Mouse (Mus musculus) lung, postnatal 10 days (tissue): ENCODE data around the gene Vps54.

Experiments
- DNase-seq: peaks from one replicate; pipeline ENCODE4 v3.0.0; 2021

Gene Vps54

DNA sequence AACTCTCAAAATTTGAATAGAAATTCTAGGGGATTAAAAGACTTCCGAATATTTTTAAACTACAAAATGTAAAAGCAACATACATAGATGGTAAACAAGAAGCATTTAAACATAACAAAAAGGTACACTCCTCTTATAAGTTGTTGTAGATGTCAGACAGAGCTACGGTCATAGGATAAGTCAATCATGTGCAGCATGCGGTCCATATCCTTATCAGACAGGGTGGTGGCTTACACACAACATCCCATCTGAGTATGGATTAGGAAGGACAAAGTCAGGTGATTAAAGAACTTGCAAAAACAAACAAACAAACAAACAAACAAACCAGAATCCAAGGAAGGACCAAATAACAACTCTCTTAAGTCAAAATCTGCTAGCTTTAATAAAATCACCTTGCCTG is 106.9 kb downstream of the Vps54 start:
- no peak for DNase-seq

- DNase-seq, result no peak
Measured at GRCm38 (mm10) chr11:21348890-21349289, 109.8 kb downstream of the Vps54 start.

DNA sequence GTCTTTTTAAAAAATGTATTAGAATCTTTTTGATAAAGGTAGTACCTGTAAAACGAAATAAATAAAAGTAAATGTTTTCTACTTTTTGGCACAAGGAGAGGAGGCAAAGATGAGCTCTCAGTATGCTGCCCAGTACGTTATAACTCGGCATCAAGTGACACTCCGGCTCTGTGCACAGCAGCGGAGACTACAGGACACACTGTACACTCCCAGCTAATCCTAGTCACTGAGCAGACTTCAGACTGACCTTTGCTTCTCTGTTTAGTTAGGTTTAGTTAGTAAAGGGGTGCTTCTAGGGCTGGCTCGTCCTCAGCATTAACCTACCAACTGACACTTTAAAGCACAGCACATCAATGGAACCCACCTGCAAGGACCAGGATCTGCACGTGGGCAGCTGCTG is 112.2 kb downstream of the Vps54 start:
- no peak for DNase-seq

GRCm38 (mm10) chr11:21363144-21363940 is 124.3 kb downstream of the Vps54 start:
- no peak for DNase-seq

GRCm38 (mm10) chr11:21368466-21368865 is 129.4 kb downstream of the Vps54 start:
- peak; percentile 10 for DNase-seq

GRCm38 (mm10) chr11:21369248-21370016 is 130.4 kb downstream of the Vps54 start:
- no peak for DNase-seq

GRCm38 (mm10) chr11:21370399-21371121 is 131.5 kb downstream of the Vps54 start:
- peak; percentile 91 for DNase-seq
